Mouse (Mus musculus) right cerebral cortex, adult 2 months (tissue): ENCODE measurements at regions not wholly inside any gene's neighbourhood (a gene's known extent, or its start where the extent isn't known, plus 50 kb on each side); places are given as distances from the start of the nearest gene placed in this dataset.
"Not testable (repeated sequence)": the region's sequence is repeated elsewhere in the genome, so short reads cannot be mapped to it uniquely, and the experiment has no call there.

Experiments
- DNase-seq, 2 experiments: peaks; one replicate each; pipeline ENCODE4 v3.0.0; 2021 to 2022; ENCODE audit warnings: low spot score in 2 of 2

GRCm38 (mm10) chr12:22745556-22745955 lies 1034.5 kb downstream of the Gm10330 start:
- DNase-seq, result peak in 1 of 2 experiments; percentile 1

- DNase-seq, result not testable (repeated sequence)
Measured at GRCm38 (mm10) chr12:22745067-22745466, 1035.0 kb downstream of the Gm10330 start.
